Mouse (Mus musculus) cortical plate, adult 2 months (tissue): Measurements from ENCODE around the gene Sema6b. TPM values are rescaled to one million over a fixed set of nuclear protein-coding genes. Genes with fewer than 3 reads are reported as not detected.
"Not testable (repeated sequence)": the region's sequence is repeated elsewhere in the genome, so short reads cannot be mapped to it uniquely, and the experiment has no call there.

Experiments used
- H3K27ac ChIP-seq: fragments of 200-500 bp; 2 replicates; pipeline ENCODE4 v1.5.1; 2012; ENCODE audit warnings: low read length, control low read depth, inconsistent platforms; ENCODE audit not compliant: insufficient read depth
- H3K4me1 ChIP-seq: fragments of 200-500 bp; 2 replicates; pipeline ENCODE4 v1.6.1; 2011; ENCODE audit warnings: low read length; ENCODE audit not compliant: control insufficient read depth, insufficient read depth
- H3K4me3 ChIP-seq: fragments of 200-500 bp; 2 replicates; pipeline ENCODE4 v1.5.1; 2011; ENCODE audit warnings: mild to moderate bottlenecking, low read length, control low read depth; ENCODE audit not compliant: insufficient read depth
- CTCF ChIP-seq: fragments of 200-500 bp; IDR thresholded peaks from 2 replicates; pipeline ENCODE4 v1.5.1; 2011; ENCODE audit warnings: mild to moderate bottlenecking, control low read depth, low read length; ENCODE audit not compliant: insufficient read depth; ENCODE audit errors: extremely low read depth
- POLR2A ChIP-seq: fragments of 200-500 bp; IDR thresholded peaks from 2 replicates; pipeline ENCODE4 v1.6.1; 2011; ENCODE audit warnings: mild to moderate bottlenecking, low read length, control low read depth; ENCODE audit not compliant: insufficient read depth; ENCODE audit errors: extremely low read depth
- polyA plus RNA-seq: library from polyadenylated mRNA; depleted of rRNA; stranded (reverse); fragments of >200 nt; gene quantifications from 2 replicates; pipeline ENCODE4 v1.2.3, GENCODE M21; 2012

Gene Sema6b
- polyA plus RNA-seq, 1 experiment, result 87.3 TPM

GRCm38 (mm10) chr17:56098180-56098579 is 42.0 kb downstream of the Sema6b start:
- H3K4me1 ChIP-seq, result no peaks in the 10 kb centered on the region
- no peak overlapping the region for H3K4me3 ChIP-seq
- TF ChIP-seq CTCF (no peak), POLR2A (no peak)
- no peak overlapping the region for H3K27ac ChIP-seq

GRCm38 (mm10) chr17:56096883-56097282 is 43.3 kb downstream of the Sema6b start:
- Histone ChIP-seq H3K27ac (no peak overlapping the region), H3K4me1 (no peaks in the 10 kb centered on the region), H3K4me3 (no peak overlapping the region)
- TF ChIP-seq POLR2A (no peak), CTCF (no peak)

- TF ChIP-seq CTCF, result no peak
- no peaks in the 10 kb centered on the region for H3K4me1 ChIP-seq
- H3K27ac ChIP-seq, result no peak overlapping the region
- no peak overlapping the region for H3K4me3 ChIP-seq
Observed at GRCm38 (mm10) chr17:56092794-56093193, 47.3 kb downstream of the Sema6b start.

GRCm38 (mm10) chr17:56092312-56092711 is 47.8 kb downstream of the Sema6b start:
- H3K4me1 ChIP-seq, result no peaks in the 10 kb centered on the region
- no peak overlapping the region for H3K4me3 ChIP-seq
- TF ChIP-seq CTCF (no peak), POLR2A (no peak)
- no peak overlapping the region for H3K27ac ChIP-seq

- Histone ChIP-seq H3K27ac (no peak overlapping the region), H3K4me1 (peaks cover 4% of the 10 kb centered on the region), H3K4me3 (peak overlapping the region; percentile 97)
- no peak for TF ChIP-seq POLR2A
- TF ChIP-seq CTCF, result no peak
Observed at GRCm38 (mm10) chr17:56080781-56081585, 59.2 kb downstream of the Sema6b start.

GRCm38 (mm10) chr17:56079921-56080320 is 60.2 kb downstream of the Sema6b start:
- peak overlapping the region; percentile 97 for H3K4me3 ChIP-seq
- H3K27ac ChIP-seq, result no peak overlapping the region
- TF ChIP-seq CTCF, result no peak
- no peak for TF ChIP-seq POLR2A
- peaks cover 4% of the 10 kb centered on the region for H3K4me1 ChIP-seq

GRCm38 (mm10) chr17:56078880-56079795 is 61.0 kb downstream of the Sema6b start, which contains the start of gene Hdgfl2:
Hdgfl2 (plus strand) TSS chr17:56079634.
- TF ChIP-seq POLR2A, result peak; percentile 79
- no peak for TF ChIP-seq CTCF
- H3K27ac ChIP-seq, result no peak within 1 kb of the TSS
- H3K4me3 ChIP-seq, result peak within 1 kb of the TSS; percentile 97
- peaks cover 3% of the 10 kb centered on the region for H3K4me1 ChIP-seq

- not testable (repeated sequence) for H3K27ac ChIP-seq, H3K4me3 ChIP-seq, H3K4me1 ChIP-seq
Observed at GRCm38 (mm10) chr17:56078361-56078760, 61.8 kb downstream of the Sema6b start.

GRCm38 (mm10) chr17:56077523-56077922 is 62.6 kb downstream of the Sema6b start:
- H3K4me1 ChIP-seq, result peaks cover 5% of the 10 kb centered on the region; the same call in 1 of the 2 replicates
- H3K4me3 ChIP-seq, result no peak overlapping the region
- H3K27ac ChIP-seq, result no peak overlapping the region
- TF ChIP-seq CTCF, result no peak
- no peak for TF ChIP-seq POLR2A
